Comparison of ENCODE assay signal across 8 mouse cellular contexts in the genomic region with DNA sequence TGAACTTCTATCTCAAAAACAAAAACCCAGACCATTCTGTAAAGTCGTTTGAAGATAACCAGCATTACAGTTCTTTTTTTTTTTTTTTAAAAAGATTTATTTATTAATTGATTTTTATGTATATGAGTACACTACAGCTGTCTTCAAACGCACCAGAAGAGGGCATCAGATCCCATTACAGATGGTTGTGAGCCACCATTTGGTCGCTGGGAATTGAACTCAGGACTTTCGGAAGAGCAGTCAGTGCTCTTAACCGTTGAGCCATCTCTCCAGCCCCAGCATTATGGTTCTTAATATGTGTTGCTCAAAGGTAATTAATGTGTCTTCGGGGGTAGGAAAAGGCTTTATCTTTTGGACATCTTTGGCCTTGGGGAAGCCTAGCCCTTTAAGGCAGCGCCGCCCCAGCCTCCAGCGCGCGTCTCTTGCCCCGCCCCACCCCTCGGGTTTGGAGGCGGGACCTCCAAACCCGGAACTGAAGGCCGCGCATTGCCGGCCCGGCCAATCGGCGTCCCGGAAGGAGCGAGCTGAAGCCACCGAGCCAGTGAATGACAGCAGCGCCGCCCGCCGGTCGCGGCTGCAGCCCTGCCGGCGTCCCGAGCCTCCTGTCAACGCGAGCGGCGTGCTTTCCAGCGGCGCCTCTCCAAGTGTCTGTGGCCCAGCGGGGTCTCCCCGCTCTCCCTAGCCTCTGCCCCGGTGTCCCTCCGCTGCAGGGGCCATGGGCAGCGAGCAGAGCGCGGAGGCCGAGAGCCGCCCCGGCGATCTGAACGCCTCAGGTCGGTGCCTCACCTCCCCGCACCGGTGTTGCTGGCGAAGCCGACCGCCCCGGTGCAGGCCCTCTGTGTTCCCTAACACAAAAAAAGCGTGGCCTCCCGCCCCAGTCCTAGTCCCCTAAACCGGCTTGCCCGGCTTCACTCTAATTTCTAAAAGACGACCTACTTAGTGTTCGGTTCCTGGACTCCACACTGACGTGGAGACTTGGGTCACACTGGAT. TPM values are rescaled to one million over a fixed set of nuclear protein-coding genes. Genes with fewer than 3 reads are reported as not detected.
DNase-seq lines count a peak whose midpoint lies in the region; ATAC-seq and TF ChIP-seq lines count a peak whose summit lies in the region.

No protein-coding gene starts in this region.

- 1% methylated on average over 65 of the region's 65 CpGs for WGBS in forebrain, embryonic 12.5 days
- WGBS in large intestine, adult 2 months = 3% methylated on average over 65 of the region's 65 CpGs
- WGBS in liver, postnatal 0 days (ENCODE audit: insufficient replicate concordance) = 3% methylated on average over 64 of the region's 65 CpGs
- 2% methylated on average over 63 of the region's 65 CpGs for WGBS in neural tube, embryonic 14.5 days

- H3K4me2 ChIP-seq in forebrain, embryonic 12.5 days = peak overlapping the region; percentile 66
- H3K4me2 ChIP-seq in liver, postnatal 0 days (ENCODE audit: low read depth, low read length) = peak overlapping the region; percentile 76
- peak overlapping the region; percentile 46 for H3K4me2 ChIP-seq in neural tube, embryonic 14.5 days (ENCODE audit: low read depth, low read length)

- H3K9ac ChIP-seq in forebrain, embryonic 12.5 days = peak overlapping the region; percentile 82
- H3K9ac ChIP-seq in liver, postnatal 0 days (replicated peaks) = peak overlapping the region; percentile 86
- H3K9ac ChIP-seq in neural tube, embryonic 14.5 days (replicated peaks; ENCODE audit: low read depth, low read length) = peak overlapping the region; percentile 92

- peak overlapping the region; percentile 62 for H3K27ac ChIP-seq in forebrain, embryonic 12.5 days
- peak overlapping the region; percentile 84 for H3K27ac ChIP-seq in liver, postnatal 0 days (ENCODE audit: low read depth)
- H3K27ac ChIP-seq in neural tube, embryonic 14.5 days (ENCODE audit: low read depth, low read length) = peak overlapping the region; percentile 86

- peaks cover 17% of the 10 kb centered on the region for H3K4me1 ChIP-seq in E14TG2a.4 (replicated peaks; ENCODE audit: low read depth, low read length)
- peaks cover 7% of the 10 kb centered on the region for H3K4me1 ChIP-seq in forebrain, embryonic 12.5 days
- H3K4me1 ChIP-seq in liver, postnatal 0 days (ENCODE audit: insufficient read depth) = peaks cover 9% of the 10 kb centered on the region; the same call in 1 of the 2 replicates
- peaks cover 8% of the 10 kb centered on the region; the same call in 1 of the 2 replicates for H3K4me1 ChIP-seq in neural tube, embryonic 14.5 days (ENCODE audit: control insufficient read depth, insufficient read depth, low read length)

- H3K36me3 ChIP-seq in E14TG2a.4 (ENCODE audit: insufficient read depth, low read length) = peaks cover 14% of the 10 kb centered on the region
- H3K36me3 ChIP-seq in forebrain, embryonic 12.5 days (replicated peaks) = peaks cover 7% of the 10 kb centered on the region
- peaks cover 5% of the 10 kb centered on the region; the same call in 1 of the 2 replicates for H3K36me3 ChIP-seq in liver, postnatal 0 days (replicated peaks; ENCODE audit: insufficient read depth, low read length)
- no peaks in the 10 kb centered on the region; the same call in 1 of the 2 replicates for H3K36me3 ChIP-seq in neural tube, embryonic 14.5 days (ENCODE audit: control insufficient read depth, insufficient read depth, low read length)

- intact Hi-C loops in heart, postnatal 10 days (cut with DNase I) = loop anchor here (2.0 kb wide), 2 partner anchors 26 to 74 kb away; a partner anchor contains a TSS

- no peak; the same call in 1 of the 2 replicates for TF ChIP-seq CTCF in E14TG2a.4 (conservative IDR thresholded peaks at IDR 0.05; ENCODE audit: low read length)
- TF ChIP-seq CTCF in liver, postnatal 0 days (IDR thresholded peaks at IDR 0.05; ENCODE audit: low read depth) = peak; percentile 84

- H3K9me3 ChIP-seq in E14TG2a.4 (ENCODE audit: low read length) = no peaks in the 10 kb centered on the region
- H3K9me3 ChIP-seq in forebrain, embryonic 12.5 days = no peaks in the 10 kb centered on the region
- no peaks in the 10 kb centered on the region for H3K9me3 ChIP-seq in liver, postnatal 0 days (ENCODE audit: low read length)
- H3K9me3 ChIP-seq in neural tube, embryonic 14.5 days (ENCODE audit: control insufficient read depth, low read length) = no peaks in the 10 kb centered on the region

- peak; percentile 94 for DNase-seq in c-Kit-positive CD71-positive TER-119-positive erythroid progenitor cells, embryonic 14.5 days (ENCODE audit: low spot score)
- peak; percentile 95 for DNase-seq in heart, postnatal 10 days
- DNase-seq in large intestine, adult 2 months (ENCODE audit: low read depth, low spot score) = peak; percentile 74
- DNase-seq in liver, postnatal 0 days = peak; percentile 96
- peak; percentile 95 for DNase-seq in testis, postnatal 10 days (ENCODE audit: low spot score)

- TF ChIP-seq EP300 in liver, postnatal 0 days (IDR thresholded peaks at IDR 0.05; ENCODE audit: low read depth) = no peak

- H3K27me3 ChIP-seq in E14TG2a.4 (ENCODE audit: insufficient read depth, low read length) = no peaks in the 10 kb centered on the region
- no peaks in the 10 kb centered on the region for H3K27me3 ChIP-seq in forebrain, embryonic 12.5 days
- H3K27me3 ChIP-seq in liver, postnatal 0 days (ENCODE audit: insufficient read depth, low read length) = no peaks in the 10 kb centered on the region
- H3K27me3 ChIP-seq in neural tube, embryonic 14.5 days (ENCODE audit: control insufficient read depth, insufficient read depth, low read length) = no peaks in the 10 kb centered on the region

- ATAC-seq in forebrain, embryonic 12.5 days (ENCODE audit: low FRiP score) = peak; percentile 99
- peak; percentile 99 for ATAC-seq in liver, postnatal 0 days
- peak; percentile 99 for ATAC-seq in neural tube, embryonic 14.5 days (ENCODE audit: low read depth)

- peak overlapping the region; percentile 97 for H3K4me3 ChIP-seq in E14TG2a.4 (replicated peaks; ENCODE audit: low read length)
- H3K4me3 ChIP-seq in forebrain, embryonic 12.5 days (replicated peaks) = peak overlapping the region; percentile 73
- H3K4me3 ChIP-seq in liver, postnatal 0 days (ENCODE audit: low read depth, low read length) = peak overlapping the region; percentile 72
- peak overlapping the region; percentile 81 for H3K4me3 ChIP-seq in neural tube, embryonic 14.5 days (ENCODE audit: low read depth, low read length)

RNA-seq across cellular contexts. Expression of a gene that starts 1.5 kb away (rescaled TPM):
- 34.4 and 35.8 TPM in 2 replicates for polyA plus RNA-seq in forebrain, embryonic 12.5 days (2016; fragmentation: Nextera tagmentation; extraction: Ambion mirVana)
- 10 to 100 TPM; 10.8 to 11.3 TPM for total RNA-seq in heart, postnatal 10 days (2021)
- 10.3 and 11.8 TPM in 2 replicates for polyA plus RNA-seq in large intestine, adult 2 months (2012; rRNA removed)
- 8.2 and 8.3 TPM in 2 replicates for polyA plus RNA-seq in liver, postnatal 0 days (2015; fragmentation: Nextera tagmentation; extraction: Ambion mirVana)
- 51.5 and 53.6 TPM in 2 replicates for polyA plus RNA-seq in neural tube, embryonic 14.5 days (2014; fragmentation: Nextera tagmentation; extraction: Ambion mirVana)

RNA-seq across cellular contexts. Expression of a gene that starts 8.5 kb away (rescaled TPM):
- polyA plus RNA-seq in forebrain, embryonic 12.5 days (2016; fragmentation: Nextera tagmentation; extraction: Ambion mirVana) = 1.1 TPM in 2 replicates
- total RNA-seq in heart, postnatal 10 days (2021) = 1 to 10 TPM; 7.0 to 9.8 TPM
- polyA plus RNA-seq in large intestine, adult 2 months (2012; rRNA removed) = 17.6 TPM in 2 replicates
- polyA plus RNA-seq in liver, postnatal 0 days (2015; fragmentation: Nextera tagmentation; extraction: Ambion mirVana) = 1.6 TPM in 2 replicates
- 0.71 and 1.2 TPM in 2 replicates for polyA plus RNA-seq in neural tube, embryonic 14.5 days (2014; fragmentation: Nextera tagmentation; extraction: Ambion mirVana)

Comparison
In these comparisons a context has a peak if more than half of its experiments do, and no peak if none do; other contexts are left out.
1. Peak in every context shown above with its lines: DNase-seq, ATAC-seq, H3K4me3 ChIP-seq and H3K27ac ChIP-seq.